Mouse (Mus musculus): ENCODE measurements around the gene Polr2h. TPM values are rescaled to one million over a fixed set of nuclear protein-coding genes. Genes with fewer than 3 reads are reported as not detected.

Gene Polr2h
- polyA plus RNA-seq, 1 experiment: 40.9 TPM

- no peak for DNase-seq (ENCODE audit: low spot score)
Observed at GRCm38 (mm10) chr16:20722736-20723135, 5.3 kb downstream of the Polr2h start.

- no peak for DNase-seq (ENCODE audit: low spot score)
Observed at GRCm38 (mm10) chr16:20723247-20723646, 5.8 kb downstream of the Polr2h start.

DNA sequence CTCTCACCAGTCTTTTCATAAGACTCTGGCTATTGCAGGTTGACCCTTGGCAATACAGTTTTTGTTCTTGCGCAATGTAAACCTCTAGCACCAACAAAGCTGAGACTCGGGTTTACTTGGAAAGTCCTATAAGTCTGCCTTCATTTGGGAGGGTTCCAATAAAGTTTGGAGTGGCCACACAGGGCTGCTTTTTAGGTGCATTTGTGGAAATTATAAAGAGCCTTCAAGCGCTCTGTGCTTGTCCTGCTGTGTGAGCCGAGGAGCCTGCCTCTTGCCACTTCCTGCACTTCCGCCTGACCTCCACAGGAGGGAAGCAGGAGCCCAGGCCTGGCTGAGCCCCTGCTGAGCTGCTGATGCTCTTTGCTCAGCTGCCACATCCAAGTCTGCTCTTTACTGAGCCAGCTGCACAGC, 6.9 kb downstream of the Polr2h start:
- DNase-seq (ENCODE audit: low spot score): no peak

- no peak for DNase-seq (ENCODE audit: low spot score)
Observed at GRCm38 (mm10) chr16:20725321-20725720, 7.9 kb downstream of the Polr2h start.

GRCm38 (mm10) chr16:20725750-20726149, 8.3 kb downstream of the Polr2h start:
- no peak for DNase-seq (ENCODE audit: low spot score)

GRCm38 (mm10) chr16:20726384-20726783, 8.9 kb downstream of the Polr2h start:
- DNase-seq (ENCODE audit: low spot score): no peak

GRCm38 (mm10) chr16:20730293-20730711, 12.8 kb downstream of the Polr2h start:
- no peak for DNase-seq (ENCODE audit: low spot score)

- no peak for DNase-seq (ENCODE audit: low spot score)
Observed at GRCm38 (mm10) chr16:20731688-20732087, 14.2 kb downstream of the Polr2h start.

- DNase-seq (ENCODE audit: low spot score): no peak
Observed at GRCm38 (mm10) chr16:20732251-20732924, 14.9 kb downstream of the Polr2h start.

GRCm38 (mm10) chr16:20732925-20733730, 15.7 kb downstream of the Polr2h start, which contains the start of gene Chrd:
Gene Chrd, plus strand, starts transcription at chr16:20733127.
- DNase-seq (ENCODE audit: low spot score): peak; percentile 62

- no peak for DNase-seq (ENCODE audit: low spot score)
Observed at GRCm38 (mm10) chr16:20733731-20734730, 16.6 kb downstream of the Polr2h start, which contains the start of gene Thpo. Gene Thpo, minus strand, starts transcription at chr16:20734511.

GRCm38 (mm10) chr16:20735651-20736050, 18.2 kb downstream of the Polr2h start:
- DNase-seq (ENCODE audit: low spot score): no peak

- DNase-seq (ENCODE audit: low spot score): no peak
Observed at GRCm38 (mm10) chr16:20736168-20736567, 18.7 kb downstream of the Polr2h start.

DNA sequence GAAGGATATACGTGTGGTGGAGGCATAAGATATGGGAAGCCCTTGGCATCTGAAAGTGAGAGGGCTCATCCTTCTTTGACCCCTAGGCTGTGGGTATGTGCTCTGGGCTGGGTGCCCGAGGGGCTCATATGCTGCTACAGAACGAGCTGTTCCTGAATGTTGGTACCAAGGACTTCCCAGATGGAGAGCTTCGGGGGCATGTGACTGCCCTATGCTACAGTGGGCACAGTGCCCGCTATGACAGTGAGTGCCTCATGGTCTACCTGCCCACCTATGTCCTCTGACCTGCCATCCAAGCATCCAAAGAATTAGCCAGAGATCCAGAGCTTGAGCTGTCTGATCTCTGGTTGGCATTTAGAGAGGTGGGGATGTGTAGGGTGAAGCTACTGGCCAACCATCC, 19.4 kb downstream of the Polr2h start:
- DNase-seq (ENCODE audit: low spot score): no peak

DNA sequence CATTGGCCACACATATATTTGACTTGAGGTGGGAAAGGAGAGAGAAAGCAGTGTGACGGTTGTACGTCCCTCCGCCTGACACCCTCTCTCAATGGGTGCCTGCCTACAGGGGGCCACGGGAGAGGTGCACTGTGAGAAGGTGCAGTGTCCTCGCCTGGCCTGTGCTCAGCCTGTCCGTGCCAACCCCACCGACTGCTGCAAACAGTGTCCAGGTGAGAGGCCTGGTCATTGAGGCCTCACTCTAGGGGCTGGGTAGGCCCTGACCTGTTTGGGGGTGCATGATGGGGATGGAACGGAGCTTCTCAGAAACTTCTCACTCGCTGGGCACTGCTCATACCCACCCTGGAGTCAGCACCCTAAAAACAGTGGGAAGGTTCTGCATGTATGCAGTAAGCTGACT, 22.4 kb downstream of the Polr2h start:
- DNase-seq (ENCODE audit: low spot score): no peak

DNA sequence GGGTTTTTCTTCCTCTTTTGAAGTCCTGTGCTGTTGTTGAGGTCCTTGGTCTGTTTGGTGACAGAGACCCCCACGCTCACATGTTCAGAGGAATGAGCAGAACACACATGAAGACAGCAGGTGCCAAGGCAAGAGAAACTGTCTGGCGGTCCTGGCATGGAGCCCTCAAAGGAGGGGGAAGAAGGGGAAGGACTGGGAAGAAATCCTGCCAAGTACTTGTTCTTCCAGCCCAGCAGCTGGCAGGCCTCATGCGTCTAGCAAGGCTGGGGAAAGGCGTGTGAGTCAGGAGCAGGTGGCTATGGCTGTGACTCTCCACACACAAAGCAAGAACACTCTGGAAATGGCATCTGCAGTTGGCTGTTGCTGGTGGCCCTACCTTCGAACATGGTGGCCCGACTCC, 29.2 kb downstream of the Polr2h start:
- no peak for DNase-seq (ENCODE audit: low spot score)

DNA sequence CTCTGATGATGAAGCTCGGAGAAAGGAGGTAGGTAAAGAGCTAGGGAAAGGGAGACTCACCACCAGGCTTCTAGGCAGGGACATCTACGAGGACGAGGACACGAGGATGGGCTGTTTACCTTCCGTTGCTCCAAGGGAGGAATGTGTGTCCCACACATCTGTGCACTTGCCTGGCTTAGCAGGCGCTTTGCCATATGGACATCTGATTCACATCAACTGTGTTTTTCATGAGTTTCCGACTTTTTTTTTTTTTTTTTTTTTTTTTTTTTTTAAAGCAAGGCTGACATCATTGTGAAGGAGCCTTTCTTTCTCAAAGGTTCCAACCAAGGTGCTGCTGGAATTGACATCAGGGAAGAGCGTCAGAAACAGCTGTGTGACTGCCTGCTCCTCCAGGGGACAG, 33.1 kb downstream of the Polr2h start:
- DNase-seq (ENCODE audit: low spot score): no peak

DNA sequence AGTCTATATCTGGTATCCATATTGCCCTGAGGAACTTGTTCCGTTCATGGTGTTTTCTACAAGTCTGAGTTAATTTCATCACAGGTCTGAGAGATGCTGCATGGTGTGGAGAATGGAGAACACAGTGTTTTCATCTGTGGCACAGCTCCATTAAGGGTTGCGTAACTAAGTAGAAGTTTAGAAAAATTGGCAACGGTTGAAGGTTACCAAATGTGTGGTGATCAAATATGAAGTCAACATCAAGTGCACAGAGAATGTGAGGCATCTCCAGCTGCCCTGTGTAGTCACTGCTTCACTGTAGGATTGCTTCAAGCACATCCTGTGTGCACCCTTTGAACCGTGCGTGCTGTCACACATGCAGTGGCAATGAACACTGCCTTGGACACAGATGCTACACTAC, 38.6 kb downstream of the Polr2h start:
- DNase-seq (ENCODE audit: low spot score): no peak

DNA sequence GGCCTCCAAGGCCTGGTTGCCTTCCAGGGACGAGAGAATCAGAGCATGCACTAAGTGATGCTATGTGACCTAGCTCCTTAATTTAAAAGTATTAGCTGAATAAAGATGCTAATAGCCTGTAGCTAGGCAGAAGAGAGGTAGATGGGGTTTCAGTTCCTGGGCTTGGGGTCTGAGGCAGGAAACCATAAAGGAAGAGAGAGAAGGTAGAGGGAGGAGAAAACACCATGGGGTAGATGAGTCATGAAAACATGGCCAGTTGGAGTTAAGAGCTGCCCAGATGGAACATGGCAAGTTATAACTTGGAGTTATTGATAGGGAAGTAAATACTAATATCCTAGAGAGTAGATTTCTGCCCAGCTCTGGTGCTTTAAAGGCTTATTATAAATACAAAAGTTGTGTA, 39.9 kb downstream of the Polr2h start:
- no peak for DNase-seq (ENCODE audit: low spot score)

DNA sequence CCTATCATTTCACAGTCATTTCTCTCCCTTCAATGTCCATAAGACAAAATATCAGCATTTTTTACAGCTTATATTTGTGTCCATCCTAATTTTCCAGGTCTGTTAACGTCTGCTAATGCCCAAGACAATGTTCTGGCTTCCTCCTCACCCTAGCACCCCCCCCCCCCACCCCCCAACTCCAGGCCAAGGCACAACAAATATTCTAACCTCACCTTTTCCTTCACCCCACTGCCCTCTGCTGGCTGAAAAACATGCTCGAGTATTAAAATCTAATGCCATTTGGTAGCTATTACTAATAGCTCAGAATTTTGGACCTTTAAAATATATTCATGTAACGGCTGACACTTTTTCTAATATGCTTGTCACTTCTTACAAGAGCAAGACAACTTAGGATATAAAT, 44.2 kb downstream of the Polr2h start:
- no peak for DNase-seq (ENCODE audit: low spot score)

GRCm38 (mm10) chr16:20765244-20765643, 47.8 kb downstream of the Polr2h start:
- DNase-seq (ENCODE audit: low spot score): no peak

Data from urinary bladder, adult 2 months (tissue).